Mouse (Mus musculus) megakaryocyte, embryonic 14.5 days (primary cell): ENCODE data around the gene Itgb1bp1.

Experiments used
- FLI1 ChIP-seq: IDR thresholded peaks from 2 replicates; pipeline ENCODE4 v1.6.1; 2012; ENCODE audit warnings: low read length, inconsistent platforms, mixed read lengths
- GATA1 ChIP-seq: IDR thresholded peaks from 3 replicates; pipeline ENCODE4 v1.6.1; 2012; ENCODE audit warnings: mixed read lengths, low read length, inconsistent platforms, borderline replicate concordance

GRCm38 (mm10) chr12:21214551-21215165 is 71.4 kb downstream of the Itgb1bp1 start:
- no peak for TF ChIP-seq GATA1
- TF ChIP-seq FLI1: no peak
